Mouse (Mus musculus): ENCODE results near the gene Scp2d1. TPM values are rescaled to one million over a fixed set of nuclear protein-coding genes. Genes with fewer than 3 reads are reported as not detected.
"Not testable (repeated sequence)": the region's sequence is repeated elsewhere in the genome, so short reads cannot be mapped to it uniquely, and the experiment has no call there.

The Scp2d1 gene
- not detected in 2 replicates for polyA plus RNA-seq (2015; fragmentation: Nextera tagmentation; extraction: Ambion mirVana)

DNA sequence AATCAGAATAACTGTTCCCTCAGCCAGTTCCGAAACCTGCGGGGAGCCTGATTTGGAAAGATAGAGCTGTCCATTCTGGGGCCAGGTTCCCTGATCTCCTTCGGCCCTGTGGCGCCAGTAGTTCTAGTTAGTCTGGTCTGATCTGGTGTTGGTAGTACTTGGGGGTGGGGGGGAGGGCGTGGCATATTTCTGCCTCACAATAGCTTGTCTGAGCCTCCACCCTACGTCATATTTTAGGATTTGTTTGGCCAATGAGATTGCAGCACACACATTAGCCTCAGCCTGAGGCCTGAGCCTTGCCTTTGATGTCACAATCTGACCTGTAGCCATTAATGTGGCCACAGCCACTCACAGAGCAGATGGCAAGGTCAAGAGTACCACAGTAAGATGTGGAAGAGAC is at the start of gene Scp2d1:
Gene Scp2d1 (plus strand): TSS at position 301 of the 400 bp plus-strand sequence.
- H3K4me2 ChIP-seq; H3K9ac ChIP-seq; H3K36me3 ChIP-seq; H3K27ac ChIP-seq; H3K9me3 ChIP-seq; H3K4me1 ChIP-seq; H3K27me3 ChIP-seq (replicated peaks); ATAC-seq (ENCODE audit: insufficient read depth, low FRiP score, low read depth); H3K4me3 ChIP-seq (replicated peaks): not testable (repeated sequence)
- WGBS, result 83% methylated on average over 6 of the region's 6 CpGs

- H3K36me3 ChIP-seq, result no peaks in the 10 kb centered on the region
- no peak overlapping the region for H3K4me3 ChIP-seq (replicated peaks)
- H3K9me3 ChIP-seq, result no peaks in the 10 kb centered on the region
- no peak overlapping the region for H3K27ac ChIP-seq
- no peak for ATAC-seq (ENCODE audit: insufficient read depth, low FRiP score, low read depth)
- no peaks in the 10 kb centered on the region for H3K27me3 ChIP-seq (replicated peaks)
- no peak overlapping the region for H3K9ac ChIP-seq
- H3K4me1 ChIP-seq, result peaks cover 4% of the 10 kb centered on the region; the same call in 1 of the 2 replicates
- WGBS, result 80% methylated on average over 8 of the region's 8 CpGs
- H3K4me2 ChIP-seq, result no peak overlapping the region
These were observed 48.8 kb upstream of the Scp2d1 start for GRCm38 (mm10) chr2:144774636-144775160.

DNA sequence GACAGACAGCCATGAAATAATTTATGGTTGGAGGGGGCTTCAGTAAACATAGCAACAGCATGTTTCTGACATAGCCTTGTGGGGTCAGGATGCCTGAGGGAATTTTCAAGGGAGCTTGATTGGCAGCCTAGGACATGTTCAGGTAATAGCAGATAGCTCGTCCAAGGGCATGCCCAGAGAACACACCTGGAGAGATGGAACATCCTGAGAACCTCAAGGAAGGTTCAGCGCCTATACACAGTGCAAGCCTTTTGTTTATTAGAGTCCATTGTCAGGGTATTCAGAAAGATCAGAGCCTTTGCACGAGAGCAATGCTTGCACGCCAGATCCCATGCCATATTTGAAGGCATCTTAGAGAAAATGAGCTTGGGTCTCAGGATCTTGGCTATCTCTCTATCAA is 47.8 kb upstream of the Scp2d1 start:
- Histone ChIP-seq H3K36me3 (no peaks in the 10 kb centered on the region), H3K4me3 (replicated peaks) (no peak overlapping the region), H3K27me3 (replicated peaks) (no peaks in the 10 kb centered on the region), H3K27ac (no peak overlapping the region), H3K4me1 (no peaks in the 10 kb centered on the region), H3K9ac (no peak overlapping the region), H3K4me2 (no peak overlapping the region), H3K9me3 (no peaks in the 10 kb centered on the region)
- ATAC-seq (ENCODE audit: insufficient read depth, low FRiP score, low read depth), result no peak
- 83% methylated on average over 4 of the region's 4 CpGs for WGBS

GRCm38 (mm10) chr2:144779263-144779662 is 44.2 kb upstream of the Scp2d1 start:
- WGBS, result 79% methylated on average over 7 of the region's 7 CpGs
- Histone ChIP-seq H3K9me3 (no peaks in the 10 kb centered on the region), H3K27me3 (replicated peaks) (no peaks in the 10 kb centered on the region), H3K4me2 (no peak overlapping the region), H3K9ac (no peak overlapping the region), H3K4me1 (no peaks in the 10 kb centered on the region), H3K27ac (no peak overlapping the region), H3K36me3 (no peaks in the 10 kb centered on the region), H3K4me3 (replicated peaks) (no peak overlapping the region)
- ATAC-seq (ENCODE audit: insufficient read depth, low FRiP score, low read depth), result no peak

- WGBS, result 25% methylated on average over 5 of the region's 5 CpGs
- Histone ChIP-seq H3K27me3 (replicated peaks) (no peaks in the 10 kb centered on the region), H3K27ac (no peak overlapping the region), H3K4me3 (replicated peaks) (no peak overlapping the region), H3K4me1 (no peaks in the 10 kb centered on the region), H3K9ac (no peak overlapping the region), H3K4me2 (no peak overlapping the region), H3K36me3 (no peaks in the 10 kb centered on the region), H3K9me3 (no peaks in the 10 kb centered on the region)
- ATAC-seq (ENCODE audit: insufficient read depth, low FRiP score, low read depth), result no peak
These were observed 42.7 kb upstream of the Scp2d1 start for GRCm38 (mm10) chr2:144780731-144781130.

- Histone ChIP-seq H3K9ac (no peak overlapping the region), H3K36me3 (no peaks in the 10 kb centered on the region), H3K27me3 (replicated peaks) (no peaks in the 10 kb centered on the region), H3K4me2 (no peak overlapping the region), H3K4me1 (no peaks in the 10 kb centered on the region), H3K27ac (no peak overlapping the region), H3K4me3 (replicated peaks) (no peak overlapping the region), H3K9me3 (no peaks in the 10 kb centered on the region)
- ATAC-seq (ENCODE audit: insufficient read depth, low FRiP score, low read depth), result no peak
- 48% methylated on average over 3 of the region's 3 CpGs for WGBS
These were observed 41.6 kb upstream of the Scp2d1 start for GRCm38 (mm10) chr2:144781871-144782270.

GRCm38 (mm10) chr2:144782481-144782880 is 41.0 kb upstream of the Scp2d1 start:
- H3K9me3 ChIP-seq, result no peaks in the 10 kb centered on the region
- H3K4me2 ChIP-seq, result no peak overlapping the region
- WGBS, result 49% methylated on average over 4 of the region's 4 CpGs
- H3K9ac ChIP-seq, result no peak overlapping the region
- H3K4me3 ChIP-seq (replicated peaks), result no peak overlapping the region
- H3K27ac ChIP-seq, result no peak overlapping the region
- H3K36me3 ChIP-seq, result no peaks in the 10 kb centered on the region
- no peaks in the 10 kb centered on the region for H3K27me3 ChIP-seq (replicated peaks)
- ATAC-seq (ENCODE audit: insufficient read depth, low FRiP score, low read depth), result no peak
- no peaks in the 10 kb centered on the region for H3K4me1 ChIP-seq

- Histone ChIP-seq H3K4me1 (no peaks in the 10 kb centered on the region), H3K4me2 (no peak overlapping the region), H3K27ac (no peak overlapping the region), H3K27me3 (replicated peaks) (no peaks in the 10 kb centered on the region), H3K9me3 (no peaks in the 10 kb centered on the region), H3K36me3 (no peaks in the 10 kb centered on the region), H3K9ac (no peak overlapping the region), H3K4me3 (replicated peaks) (no peak overlapping the region)
- WGBS, result 64% methylated on average over 1 of the region's 1 CpGs
- no peak for ATAC-seq (ENCODE audit: insufficient read depth, low FRiP score, low read depth)
These were observed 40.3 kb upstream of the Scp2d1 start for GRCm38 (mm10) chr2:144783190-144783589.

DNA sequence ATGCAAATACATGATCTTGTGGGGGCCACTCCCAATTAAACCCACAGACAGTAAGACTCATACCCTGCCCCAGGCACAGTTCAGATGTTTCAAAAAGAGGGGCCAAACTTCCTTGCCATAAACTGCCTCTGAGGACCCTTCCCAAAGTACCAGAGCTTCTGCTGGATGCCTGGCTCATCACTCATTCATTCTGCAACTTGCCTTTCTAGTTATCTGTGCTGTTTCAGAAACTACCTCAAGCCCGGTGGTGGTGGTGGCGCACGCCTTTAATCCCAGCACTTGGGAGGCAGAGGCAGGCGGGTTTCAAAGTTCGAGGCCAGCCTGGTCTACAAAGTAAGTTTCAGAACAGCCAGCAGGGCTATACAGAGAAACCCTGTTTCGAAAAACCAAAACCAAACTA is 39.6 kb upstream of the Scp2d1 start:
- Histone ChIP-seq H3K27ac (no peak overlapping the region), H3K27me3 (replicated peaks) (no peaks in the 10 kb centered on the region), H3K9me3 (no peaks in the 10 kb centered on the region), H3K4me1 (no peaks in the 10 kb centered on the region), H3K9ac (no peak overlapping the region), H3K4me3 (replicated peaks) (no peak overlapping the region), H3K36me3 (no peaks in the 10 kb centered on the region), H3K4me2 (no peak overlapping the region)
- ATAC-seq (ENCODE audit: insufficient read depth, low FRiP score, low read depth), result no peak
- 93% methylated on average over 6 of the region's 6 CpGs for WGBS

GRCm38 (mm10) chr2:144791671-144792294 is 31.7 kb upstream of the Scp2d1 start:
- no peaks in the 10 kb centered on the region for H3K36me3 ChIP-seq
- no peaks in the 10 kb centered on the region for H3K9me3 ChIP-seq
- no peak for ATAC-seq (ENCODE audit: insufficient read depth, low FRiP score, low read depth)
- no peak overlapping the region for H3K4me2 ChIP-seq
- no peak overlapping the region for H3K4me3 ChIP-seq (replicated peaks)
- no peak overlapping the region for H3K27ac ChIP-seq
- 61% methylated on average over 14 of the region's 14 CpGs for WGBS
- no peaks in the 10 kb centered on the region for H3K4me1 ChIP-seq
- H3K27me3 ChIP-seq (replicated peaks), result no peaks in the 10 kb centered on the region
- no peak overlapping the region for H3K9ac ChIP-seq

DNA sequence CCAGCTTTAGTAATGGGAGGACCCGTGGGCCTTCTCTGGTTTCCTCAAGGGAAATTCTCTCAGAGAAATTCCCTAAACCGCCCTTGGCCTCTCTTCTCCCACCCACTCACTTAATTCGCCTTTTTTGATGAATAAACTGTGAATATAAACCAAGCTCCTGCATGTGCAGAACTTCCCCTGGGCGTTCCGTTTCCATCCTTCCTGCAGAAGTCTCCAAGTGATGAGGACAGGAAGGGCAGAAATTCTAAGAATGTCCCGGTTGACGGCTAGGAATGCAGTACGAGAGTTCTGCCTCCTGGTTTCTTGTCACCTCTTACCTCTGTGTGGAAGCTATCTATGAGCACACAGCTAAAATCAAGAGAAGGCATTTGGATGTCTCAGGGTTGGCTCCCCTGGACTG is 25.9 kb upstream of the Scp2d1 start:
- Histone ChIP-seq H3K27me3 (replicated peaks) (no peaks in the 10 kb centered on the region), H3K9ac (no peak overlapping the region), H3K36me3 (no peaks in the 10 kb centered on the region), H3K27ac (no peak overlapping the region), H3K4me3 (replicated peaks) (no peak overlapping the region), H3K4me2 (no peak overlapping the region), H3K9me3 (no peaks in the 10 kb centered on the region), H3K4me1 (no peaks in the 10 kb centered on the region)
- 49% methylated on average over 8 of the region's 8 CpGs for WGBS
- ATAC-seq (ENCODE audit: insufficient read depth, low FRiP score, low read depth), result no peak

DNA sequence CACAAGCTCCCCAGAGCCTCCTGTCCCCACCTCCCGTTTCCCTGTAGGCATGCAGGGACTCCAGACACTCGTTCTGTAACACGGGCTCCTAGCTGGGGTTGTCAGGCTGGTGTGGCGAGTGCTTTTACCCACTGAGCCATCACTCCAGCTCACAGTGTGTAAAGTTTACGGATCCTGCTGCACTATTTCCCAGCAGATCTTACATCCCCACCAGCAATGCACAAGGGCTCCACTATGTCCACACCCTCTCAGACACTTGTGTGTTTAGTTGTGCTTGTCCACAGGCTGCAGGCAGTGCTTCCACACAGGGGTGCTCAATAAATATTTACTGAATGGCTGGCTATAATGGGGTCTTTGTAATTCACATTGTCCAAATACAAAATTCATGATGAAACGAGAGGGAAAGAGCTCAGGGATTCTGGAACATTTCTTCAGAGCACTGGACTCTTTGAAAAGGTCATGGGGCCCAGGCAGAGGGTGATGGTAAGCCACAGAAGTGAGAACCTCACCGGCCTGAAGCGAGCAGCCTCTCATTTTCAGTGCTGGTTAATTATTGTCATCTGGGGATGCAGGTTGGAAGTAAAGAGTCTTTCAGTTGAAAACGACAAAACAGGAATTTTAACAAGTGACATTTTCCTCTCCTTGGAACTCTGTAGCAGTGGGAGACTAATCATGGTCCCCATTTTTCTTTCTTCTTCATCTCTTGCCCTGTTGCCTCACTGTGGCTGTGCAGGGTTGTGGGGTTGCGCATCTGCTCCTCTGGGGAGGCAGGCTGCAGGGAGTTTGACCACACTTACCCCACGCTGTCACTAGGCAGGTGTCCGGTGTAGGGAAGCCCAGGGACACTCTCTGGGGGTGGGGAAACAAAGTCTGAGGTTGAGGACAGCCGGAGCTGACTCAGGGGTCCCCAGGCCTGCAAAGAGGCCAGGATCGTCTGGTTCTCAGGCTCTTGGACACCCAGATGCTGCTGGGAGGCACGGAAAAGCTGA is 15.4 kb upstream of the Scp2d1 start:
- ATAC-seq (ENCODE audit: insufficient read depth, low FRiP score, low read depth), result no peak; the same call in 1 of the 2 replicates
- Histone ChIP-seq H3K4me3 (replicated peaks) (no peak overlapping the region), H3K4me2 (no peak overlapping the region), H3K36me3 (no peaks in the 10 kb centered on the region), H3K4me1 (peaks cover 5% of the 10 kb centered on the region; the same call in 1 of the 2 replicates), H3K9ac (no peak overlapping the region), H3K9me3 (no peaks in the 10 kb centered on the region), H3K27me3 (replicated peaks) (no peaks in the 10 kb centered on the region), H3K27ac (no peak overlapping the region)
- WGBS, result 45% methylated on average over 15 of the region's 15 CpGs
